Mouse (Mus musculus): ENCODE measurements at regions not wholly inside any gene's neighbourhood (a gene's known extent, or its start where the extent isn't known, plus 50 kb on each side); places are given as distances from the start of the nearest gene placed in this dataset.

DNA sequence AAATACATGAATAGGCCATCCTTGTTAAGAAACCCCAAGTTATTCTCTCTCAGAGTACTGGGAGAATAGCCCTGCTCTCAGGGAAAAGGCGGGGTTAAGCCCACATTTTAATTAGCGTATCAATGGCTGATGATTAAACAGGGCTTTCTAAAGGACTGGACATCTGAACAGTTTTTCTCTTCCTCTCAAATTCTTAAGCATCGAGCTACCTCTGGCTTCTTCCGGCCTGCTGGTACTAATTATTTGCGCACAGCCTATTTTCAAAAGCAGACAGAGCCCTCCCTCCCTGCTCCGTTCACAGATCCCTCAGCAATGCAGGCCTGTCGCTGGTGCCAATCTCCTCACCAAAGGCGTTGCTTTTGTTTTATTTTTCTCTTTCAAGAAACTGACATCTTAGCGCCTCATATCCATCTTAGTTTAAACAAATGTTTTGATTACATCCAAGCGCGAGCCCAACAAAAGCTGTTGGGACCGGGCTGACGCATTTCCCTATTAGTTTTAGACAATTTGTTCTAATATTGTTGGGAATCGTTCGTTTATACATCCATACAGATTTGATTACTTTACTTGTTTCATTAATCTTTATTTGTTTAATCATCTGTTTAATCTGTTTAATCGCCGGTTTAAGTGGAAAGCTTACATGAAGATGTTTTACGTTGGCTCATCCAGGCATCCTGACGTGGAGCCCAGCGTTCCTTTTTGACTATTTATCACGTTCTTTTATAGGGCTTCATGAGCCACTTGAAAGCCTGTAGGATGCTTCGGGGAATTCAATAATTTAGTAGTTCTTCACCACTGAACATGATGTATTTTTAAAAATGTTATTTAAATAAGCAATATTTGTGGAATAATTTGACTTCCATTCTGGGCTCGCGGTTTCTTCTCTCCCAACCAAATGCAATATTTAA is 269.5 kb upstream of the Tle3 start:
- Histone ChIP-seq H3K27me3 (peaks cover 14% of the 10 kb centered on the region; the same call in 1 of the 2 replicates), H3K36me3 (no peaks in the 10 kb centered on the region), H3K27ac (no peak overlapping the region), H3K4me3 (no peak overlapping the region), H3K4me2 (no peak overlapping the region), H3K9me3 (no peaks in the 10 kb centered on the region), H3K4me1 (peaks cover 15% of the 10 kb centered on the region), H3K9ac (no peak overlapping the region)
- WGBS: 47% methylated on average over 24 of the region's 24 CpGs
- no peak for ATAC-seq (ENCODE audit: insufficient number of reproducible peaks, low FRiP score, low TSS enrichment, low read depth)

DNA sequence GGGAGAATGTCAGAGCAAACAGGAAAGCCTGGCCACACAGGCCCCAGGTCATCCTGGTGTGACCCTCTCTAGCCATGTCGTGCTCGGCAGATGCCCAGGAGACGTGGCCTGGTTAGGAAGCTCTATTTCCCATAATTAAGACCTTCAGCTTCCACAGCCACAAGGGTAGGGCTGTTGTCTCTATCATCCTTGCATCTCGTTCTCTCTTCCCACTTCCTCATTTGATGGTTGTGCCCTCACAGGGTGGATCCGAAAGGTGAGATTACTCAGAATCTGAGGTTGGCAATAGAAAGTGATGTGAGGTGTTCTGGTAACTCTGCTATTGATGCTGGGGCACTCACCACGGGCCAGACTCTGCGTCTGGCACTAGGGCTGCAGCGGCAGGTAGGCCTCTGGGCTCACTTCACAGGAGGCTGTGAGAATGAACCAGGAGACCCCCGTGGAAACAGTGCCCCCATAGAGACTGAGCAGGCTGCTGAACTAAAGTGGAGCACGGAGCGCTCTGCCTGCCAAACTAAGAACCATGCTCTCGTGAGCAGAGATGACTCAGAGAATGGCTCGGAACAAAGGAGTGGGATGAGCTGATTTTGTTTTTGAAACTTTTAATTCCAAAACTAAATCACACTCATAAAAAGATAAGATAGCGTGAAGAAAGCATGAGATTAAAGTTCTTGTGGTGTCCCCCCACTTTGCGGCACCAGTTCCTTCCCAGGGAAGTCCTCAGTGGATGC is 266.5 kb upstream of the Tle3 start:
- 78% methylated on average over 15 of the region's 15 CpGs for WGBS
- Histone ChIP-seq H3K4me1 (peaks cover 15% of the 10 kb centered on the region), H3K9me3 (no peaks in the 10 kb centered on the region), H3K4me2 (no peak overlapping the region), H3K27me3 (peaks cover 14% of the 10 kb centered on the region; the same call in 1 of the 2 replicates), H3K27ac (no peak overlapping the region), H3K9ac (no peak overlapping the region), H3K36me3 (no peaks in the 10 kb centered on the region), H3K4me3 (no peak overlapping the region)
- ATAC-seq (ENCODE audit: insufficient number of reproducible peaks, low FRiP score, low TSS enrichment, low read depth): no peak

DNA sequence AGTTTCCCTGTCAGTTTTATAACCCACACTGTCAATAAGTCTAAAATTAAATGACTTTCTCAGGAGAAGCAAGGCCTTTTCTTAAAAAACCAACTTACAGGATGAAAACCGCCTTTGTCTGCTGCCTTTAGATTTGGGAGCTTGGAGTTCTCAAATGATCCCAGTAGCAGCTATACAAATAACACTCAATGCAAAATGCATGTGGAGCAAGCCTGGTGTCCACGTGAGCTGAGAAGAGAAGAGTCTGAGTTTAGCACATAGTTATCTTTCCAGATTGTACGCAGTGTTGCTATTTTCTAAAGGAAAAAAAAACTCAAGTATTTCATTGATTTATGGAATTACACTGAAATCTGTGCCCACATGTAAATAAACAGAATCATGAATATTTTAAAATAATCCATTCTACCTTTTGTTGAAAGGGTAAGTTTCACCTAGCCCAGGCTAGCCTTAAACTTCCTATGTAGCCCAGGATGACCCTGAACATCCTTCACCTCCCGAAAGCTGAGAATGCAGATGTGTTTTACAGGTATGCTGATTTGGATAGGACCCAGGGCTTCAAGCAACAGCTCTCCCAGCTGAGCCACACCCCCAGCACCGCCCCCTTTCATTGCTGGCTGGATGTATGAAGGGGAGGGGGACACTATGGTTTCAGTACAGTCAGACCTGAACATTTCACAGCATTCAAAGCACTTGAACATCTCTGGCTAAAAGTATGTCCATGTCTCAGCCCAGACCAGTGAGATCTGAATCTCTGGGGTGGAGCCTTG is 262.5 kb upstream of the Tle3 start:
- peaks cover 17% of the 10 kb centered on the region for H3K27me3 ChIP-seq
- no peak for ATAC-seq (ENCODE audit: insufficient number of reproducible peaks, low FRiP score, low TSS enrichment, low read depth)
- no peak overlapping the region for H3K4me3 ChIP-seq
- H3K9me3 ChIP-seq: no peaks in the 10 kb centered on the region
- no peaks in the 10 kb centered on the region for H3K36me3 ChIP-seq
- H3K9ac ChIP-seq: no peak overlapping the region
- H3K4me2 ChIP-seq: no peak overlapping the region
- no peak overlapping the region for H3K27ac ChIP-seq
- WGBS: 82% methylated on average over 5 of the region's 5 CpGs
- H3K4me1 ChIP-seq: peaks cover 5% of the 10 kb centered on the region; the same call in 1 of the 2 replicates

DNA sequence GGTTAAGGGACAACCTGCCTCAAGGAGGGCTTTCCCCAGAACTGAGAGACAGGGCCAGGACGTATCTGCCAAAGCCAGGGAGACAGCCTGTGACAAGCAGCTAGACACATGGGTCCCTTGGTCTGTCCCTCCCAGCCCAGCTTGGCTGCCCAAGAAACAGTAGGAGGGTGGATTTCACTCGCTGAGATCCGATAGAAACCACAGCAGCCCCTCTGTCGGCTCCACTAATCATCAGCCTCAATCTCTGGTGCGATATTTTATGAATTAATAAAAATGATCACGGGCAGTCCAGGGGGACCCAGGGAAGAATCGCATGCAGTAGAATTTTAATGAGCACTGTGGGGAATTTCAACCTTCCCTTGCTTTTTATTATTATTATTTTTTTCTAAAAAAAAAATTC is 261.0 kb upstream of the Tle3 start:
- peaks cover 23% of the 10 kb centered on the region for H3K27me3 ChIP-seq
- no peak overlapping the region for H3K27ac ChIP-seq
- H3K4me3 ChIP-seq: no peak overlapping the region
- WGBS: 25% methylated on average over 7 of the region's 7 CpGs
- no peaks in the 10 kb centered on the region for H3K36me3 ChIP-seq
- ATAC-seq (ENCODE audit: insufficient number of reproducible peaks, low FRiP score, low TSS enrichment, low read depth): no peak
- no peak overlapping the region for H3K4me2 ChIP-seq
- peaks cover 5% of the 10 kb centered on the region; the same call in 1 of the 2 replicates for H3K4me1 ChIP-seq
- H3K9me3 ChIP-seq: no peaks in the 10 kb centered on the region
- H3K9ac ChIP-seq: no peak overlapping the region

DNA sequence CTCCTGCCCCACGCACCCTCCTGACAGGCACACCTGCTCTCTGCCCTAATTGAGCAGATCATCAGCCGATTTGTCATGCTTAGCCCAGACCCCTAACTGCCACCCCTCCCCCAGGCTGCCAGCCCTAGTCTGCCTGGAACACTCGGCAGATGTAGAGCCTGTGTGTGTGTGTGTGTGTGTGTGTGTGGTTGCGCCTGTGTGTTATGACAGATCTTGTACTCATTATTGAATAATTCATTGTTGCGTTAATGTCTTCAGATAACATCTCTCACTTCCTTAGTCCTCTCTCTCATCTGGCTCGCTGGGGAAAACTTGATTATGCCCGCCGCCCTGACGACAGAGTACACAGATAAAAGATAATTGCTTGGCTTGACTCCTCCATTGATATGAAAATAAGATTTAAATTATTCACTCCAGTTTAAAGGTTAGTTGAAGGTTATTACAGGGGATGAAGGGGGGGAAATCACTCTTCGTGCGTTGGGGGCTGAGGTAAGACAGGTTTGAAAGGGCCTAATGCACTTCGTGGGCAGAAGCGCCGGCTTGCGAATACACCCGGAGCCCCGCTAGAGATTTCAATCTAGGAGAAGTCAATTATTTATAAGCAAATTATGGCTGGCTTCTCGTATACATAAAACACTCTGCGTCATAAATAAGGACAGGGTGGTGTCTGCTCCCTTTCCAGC is 260.3 kb upstream of the Tle3 start:
- Histone ChIP-seq H3K9me3 (no peaks in the 10 kb centered on the region), H3K9ac (no peak overlapping the region), H3K27me3 (peaks cover 23% of the 10 kb centered on the region), H3K27ac (no peak overlapping the region), H3K4me1 (peaks cover 5% of the 10 kb centered on the region; the same call in 1 of the 2 replicates), H3K36me3 (no peaks in the 10 kb centered on the region), H3K4me3 (no peak overlapping the region), H3K4me2 (no peak overlapping the region)
- ATAC-seq (ENCODE audit: insufficient number of reproducible peaks, low FRiP score, low TSS enrichment, low read depth): no peak
- WGBS: 51% methylated on average over 19 of the region's 19 CpGs

DNA sequence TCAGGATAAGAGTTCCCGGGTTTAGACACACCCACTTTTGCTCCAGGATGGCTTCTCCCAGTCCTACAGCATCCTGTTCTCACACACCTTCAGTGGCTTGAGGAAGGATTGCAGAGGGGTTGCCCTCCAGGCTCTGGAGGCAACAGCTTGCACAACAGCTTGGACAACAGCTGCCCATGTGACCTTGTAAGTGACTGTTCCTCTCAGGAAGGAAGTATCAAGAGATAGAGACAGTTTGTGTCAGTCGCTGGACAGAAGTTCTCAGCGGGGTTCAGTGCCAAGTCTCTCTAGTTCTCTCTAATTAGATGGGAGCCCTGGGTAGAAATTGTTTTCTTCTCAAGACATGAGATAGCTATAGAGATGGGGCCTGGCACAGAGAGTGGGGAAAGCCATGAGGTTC is 252.9 kb upstream of the Tle3 start:
- H3K27me3 ChIP-seq: peaks cover 18% of the 10 kb centered on the region

DNA sequence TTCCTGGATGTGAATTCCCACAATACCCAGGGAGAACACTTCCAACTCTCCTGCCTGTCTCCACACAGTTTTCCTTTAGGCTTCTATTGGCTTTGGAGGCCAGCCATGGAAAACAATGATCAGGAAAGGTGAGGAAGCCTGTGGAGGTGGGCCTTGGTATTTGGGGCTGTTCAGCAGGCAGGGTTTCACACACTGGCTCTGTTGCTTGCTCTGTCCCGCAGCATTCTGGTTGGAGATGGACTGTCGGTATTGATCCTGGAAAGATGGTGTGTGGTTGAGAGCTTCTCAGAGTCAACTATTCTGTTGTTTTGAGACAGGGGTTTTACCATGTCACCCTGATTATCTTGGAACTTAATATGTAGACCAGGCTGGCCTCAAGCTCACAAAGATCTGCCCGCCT is 251.6 kb upstream of the Tle3 start:
- no peak for ATAC-seq (ENCODE audit: insufficient number of reproducible peaks, low FRiP score, low TSS enrichment, low read depth)
- no peak overlapping the region for H3K4me3 ChIP-seq
- H3K9me3 ChIP-seq: no peaks in the 10 kb centered on the region
- H3K27me3 ChIP-seq: 0 out of 2 replicates have a peak, but pooled peaks cover 18% of the 10 kb centered on the region
- peaks cover 6% of the 10 kb centered on the region; the same call in 1 of the 2 replicates for H3K4me1 ChIP-seq
- no peak overlapping the region for H3K4me2 ChIP-seq
- no peak overlapping the region for H3K9ac ChIP-seq
- H3K36me3 ChIP-seq: no peaks in the 10 kb centered on the region
- H3K27ac ChIP-seq: no peak overlapping the region
- 75% methylated on average over 3 of the region's 3 CpGs for WGBS

More for the DNA sequence above, 252.9 kb upstream of the Tle3 start:
- H3K9ac ChIP-seq: no peak overlapping the region
- H3K4me2 ChIP-seq: no peak overlapping the region
- peaks cover 5% of the 10 kb centered on the region; the same call in 1 of the 2 replicates for H3K4me1 ChIP-seq
- no peaks in the 10 kb centered on the region for H3K36me3 ChIP-seq
- ATAC-seq (ENCODE audit: insufficient number of reproducible peaks, low FRiP score, low TSS enrichment, low read depth): no peak
- WGBS: 77% methylated on average over 3 of the region's 3 CpGs
- no peaks in the 10 kb centered on the region for H3K9me3 ChIP-seq
- no peak overlapping the region for H3K27ac ChIP-seq
- H3K4me3 ChIP-seq: no peak overlapping the region

DNA sequence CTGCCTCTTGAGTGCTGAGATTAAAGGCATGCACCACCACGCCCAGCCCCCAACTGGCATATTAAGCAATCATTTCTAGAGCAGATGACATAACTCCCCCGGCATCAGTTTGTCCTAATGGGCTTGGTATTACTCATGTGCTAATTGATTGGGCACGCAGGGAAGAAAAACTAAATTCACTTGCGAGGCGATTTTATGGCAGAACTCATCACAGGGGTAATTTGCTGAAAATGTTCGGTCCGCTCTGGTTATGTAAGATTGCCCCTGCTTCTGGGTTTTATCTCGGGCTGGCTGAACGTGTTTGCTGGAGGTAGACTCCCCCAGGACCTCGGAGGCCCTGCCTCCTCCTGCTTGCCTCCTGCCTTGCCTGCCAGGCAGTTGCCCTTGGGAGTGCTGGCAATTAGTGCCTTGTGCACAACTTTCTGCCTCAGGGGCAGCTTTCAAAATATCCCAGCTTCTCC is 251.2 kb upstream of the Tle3 start:
- no peak overlapping the region for H3K27ac ChIP-seq
- 0 out of 2 replicates have a peak, but pooled peaks cover 14% of the 10 kb centered on the region for H3K27me3 ChIP-seq
- no peak overlapping the region for H3K4me2 ChIP-seq

DNA sequence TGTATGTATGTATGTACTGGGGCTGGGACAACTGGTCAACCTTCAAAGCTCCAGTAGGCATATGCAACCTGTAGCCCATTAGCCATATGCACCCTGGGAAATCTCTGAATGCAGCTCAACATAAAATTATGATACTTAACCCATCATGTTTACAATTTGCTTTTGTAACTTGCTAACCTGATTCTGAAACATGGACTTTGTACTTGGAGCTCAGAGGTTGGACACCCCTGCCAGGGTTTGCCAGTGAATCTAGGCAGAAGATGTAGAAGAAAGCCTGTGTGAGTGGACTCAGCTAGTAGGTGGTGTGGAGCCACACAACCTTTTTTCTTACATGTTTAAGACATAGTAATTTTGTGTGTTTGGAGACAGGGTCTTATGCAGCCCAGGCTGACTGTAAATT is 248.7 kb upstream of the Tle3 start:
- Histone ChIP-seq H3K4me2 (no peak overlapping the region), H3K4me1 (peaks cover 11% of the 10 kb centered on the region; the same call in 1 of the 2 replicates), H3K9me3 (no peaks in the 10 kb centered on the region), H3K27me3 (peaks cover 13% of the 10 kb centered on the region; the same call in 1 of the 2 replicates), H3K9ac (no peak overlapping the region), H3K36me3 (no peaks in the 10 kb centered on the region), H3K27ac (no peak overlapping the region), H3K4me3 (no peak overlapping the region)
- no peak for ATAC-seq (ENCODE audit: insufficient number of reproducible peaks, low FRiP score, low TSS enrichment, low read depth)

More for the DNA sequence above, 251.2 kb upstream of the Tle3 start:
- H3K4me1 ChIP-seq: peaks cover 9% of the 10 kb centered on the region; the same call in 1 of the 2 replicates
- no peaks in the 10 kb centered on the region for H3K9me3 ChIP-seq
- no peaks in the 10 kb centered on the region for H3K36me3 ChIP-seq
- no peak overlapping the region for H3K4me3 ChIP-seq
- ATAC-seq (ENCODE audit: insufficient number of reproducible peaks, low FRiP score, low TSS enrichment, low read depth): no peak
- WGBS: 27% methylated on average over 10 of the region's 10 CpGs
- no peak overlapping the region for H3K9ac ChIP-seq

DNA sequence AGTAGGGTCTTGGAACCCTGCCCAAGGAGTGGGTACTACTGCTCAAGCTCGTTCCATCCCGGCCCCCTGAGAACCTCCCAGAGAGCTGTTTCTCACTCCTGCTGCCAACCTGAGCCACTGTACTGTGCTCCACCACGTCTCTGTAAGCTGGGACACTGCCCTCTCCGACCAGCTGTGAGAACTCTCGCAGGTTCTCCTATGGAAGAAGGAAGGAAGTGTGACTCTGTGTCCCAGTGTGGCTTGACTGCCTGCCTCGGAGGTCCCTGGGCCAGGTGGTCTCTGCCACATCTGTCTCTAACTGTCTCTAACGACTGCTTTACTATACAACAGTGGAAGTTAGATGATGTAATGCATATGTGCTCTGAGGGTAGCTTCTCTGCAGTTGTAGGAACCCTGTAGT is 246.4 kb upstream of the Tle3 start:
- Histone ChIP-seq H3K36me3 (no peaks in the 10 kb centered on the region), H3K4me1 (peaks cover 11% of the 10 kb centered on the region; the same call in 1 of the 2 replicates), H3K4me3 (no peak overlapping the region), H3K9ac (no peak overlapping the region), H3K4me2 (no peak overlapping the region), H3K27ac (no peak overlapping the region), H3K27me3 (peaks cover 18% of the 10 kb centered on the region; the same call in 1 of the 2 replicates), H3K9me3 (no peaks in the 10 kb centered on the region)
- ATAC-seq (ENCODE audit: insufficient number of reproducible peaks, low FRiP score, low TSS enrichment, low read depth): no peak
- WGBS: 31% methylated on average over 7 of the region's 7 CpGs

DNA sequence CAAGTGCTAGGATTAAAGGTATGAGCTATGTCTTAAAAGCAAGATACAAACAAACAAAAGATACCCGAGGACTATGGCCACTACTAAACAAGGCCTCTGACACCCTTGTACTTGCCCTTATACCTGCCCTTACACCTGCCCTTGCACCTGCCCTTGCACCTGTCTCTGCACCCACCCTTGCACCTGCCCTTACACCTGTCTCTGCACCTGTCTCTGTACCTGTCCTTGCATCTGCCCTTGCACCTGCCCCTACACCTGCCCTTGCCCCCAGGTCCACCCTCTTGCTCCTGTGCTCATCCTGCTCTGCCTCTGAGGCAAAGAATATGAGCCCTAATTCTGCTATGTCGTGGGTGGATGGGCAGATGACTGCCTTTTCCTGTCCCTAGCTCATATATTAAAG is 244.1 kb upstream of the Tle3 start:
- H3K4me1 ChIP-seq: peaks cover 7% of the 10 kb centered on the region; the same call in 1 of the 2 replicates
- no peak overlapping the region for H3K4me3 ChIP-seq
- H3K9ac ChIP-seq: no peak overlapping the region
- H3K27ac ChIP-seq: no peak overlapping the region
- no peaks in the 10 kb centered on the region for H3K36me3 ChIP-seq
- no peak for ATAC-seq (ENCODE audit: insufficient number of reproducible peaks, low FRiP score, low TSS enrichment, low read depth)
- H3K9me3 ChIP-seq: no peaks in the 10 kb centered on the region
- peaks cover 16% of the 10 kb centered on the region; the same call in 1 of the 2 replicates for H3K27me3 ChIP-seq
- WGBS: 68% methylated on average over 2 of the region's 2 CpGs
- no peak overlapping the region for H3K4me2 ChIP-seq
